Mouse (Mus musculus) liver, embryonic 16.5 days (tissue): Measurements from ENCODE around the gene Per1. TPM values are rescaled to one million over a fixed set of nuclear protein-coding genes. Genes with fewer than 3 reads are reported as not detected.
"Not testable (repeated sequence)": the region's sequence is repeated elsewhere in the genome, so short reads cannot be mapped to it uniquely, and the experiment has no call there.

Source experiments
- ATAC-seq: fragments of 200-750 bp; cut with Nextera tagmentation; 2 replicates; pipeline ENCODE4 v1.8.0; 2017; ENCODE audit warnings: low read depth, mild to moderate bottlenecking, moderate number of reproducible peaks, moderate library complexity
- H3K27ac ChIP-seq: fragments of 300-500 bp; sonication (generic); 2 replicates; pipeline ENCODE4 v1.5.1; 2014; ENCODE audit warnings: mild to moderate bottlenecking, low read length
- H3K27me3 ChIP-seq: fragments of 300-500 bp; sonication (generic); 2 replicates; pipeline ENCODE4 v1.6.1; 2014; ENCODE audit warnings: low read depth, low read length, mixed read lengths; ENCODE audit not compliant: control insufficient read depth, insufficient read depth
- H3K36me3 ChIP-seq: fragments of 300-500 bp; sonication (generic); 2 replicates; pipeline ENCODE4 v1.6.1; 2014; ENCODE audit warnings: mild to moderate bottlenecking; ENCODE audit not compliant: control insufficient read depth, insufficient read depth
- H3K4me1 ChIP-seq: fragments of 300-500 bp; sonication (generic); 2 replicates; pipeline ENCODE4 v1.6.1; 2014; ENCODE audit warnings: low read depth, low read length, mixed read lengths; ENCODE audit not compliant: control insufficient read depth
- H3K4me2 ChIP-seq: fragments of 300-500 bp; sonication (generic); 2 replicates; pipeline ENCODE4 v1.6.1; 2014; ENCODE audit warnings: low read depth, low read length, mixed read lengths
- H3K4me3 ChIP-seq: fragments of 300-500 bp; sonication (generic); 2 replicates; pipeline ENCODE4 v1.5.1; 2014; ENCODE audit warnings: low read depth, mild to moderate bottlenecking, low read length
- H3K9ac ChIP-seq: fragments of 300-500 bp; sonication (generic); 2 replicates; pipeline ENCODE4 v1.6.1; 2014; ENCODE audit warnings: low read depth, low read length
- H3K9me3 ChIP-seq: fragments of 300-500 bp; sonication (generic); replicated peaks from 2 replicates; pipeline ENCODE4 v1.6.1; 2016; ENCODE audit warnings: low read length; ENCODE audit not compliant: control insufficient read depth
- WGBS: fragments of 180-500 bp; shearing (Covaris S2); extraction: QIAGEN DNeasy Blood & Tissue Kit; methylation state at CpG from one replicate; pipeline ENCODE4 v1.1.7; 2014; ENCODE audit not compliant: insufficient replicate concordance; 5-methylcytosine and 5-hydroxymethylcytosine counted together
- polyA plus RNA-seq: library from polyadenylated mRNA; unstranded; fragments of >200 nt; fragmentation: Nextera tagmentation; extraction: Ambion mirVana; gene quantifications from 2 replicates; pipeline ENCODE4 v1.2.1, GENCODE M21; 2015

The Per1 gene
- polyA plus RNA-seq, 1 experiment from 2014 or later = 8.5 TPM

GRCm38 (mm10) chr11:69092871-69093270 is 2.1 kb upstream of the Per1 start:
- H3K9ac ChIP-seq = no peak overlapping the region
- no peak for ATAC-seq
- H3K4me1 ChIP-seq = peaks cover 61% of the 10 kb centered on the region
- no peaks in the 10 kb centered on the region for H3K9me3 ChIP-seq
- H3K27me3 ChIP-seq = no peaks in the 10 kb centered on the region
- no peak overlapping the region for H3K4me3 ChIP-seq
- 0 out of 2 replicates have a peak overlapping the region, but pooled peaks have one; percentile 4 for H3K27ac ChIP-seq
- H3K36me3 ChIP-seq = peaks cover 10% of the 10 kb centered on the region
- 67% methylated on average over 4 of the region's 4 CpGs for WGBS
- H3K4me2 ChIP-seq = no peak overlapping the region

GRCm38 (mm10) chr11:69093856-69094255 is 1.2 kb upstream of the Per1 start:
- not testable (repeated sequence) for ATAC-seq, H3K4me3 ChIP-seq, H3K9me3 ChIP-seq, H3K27ac ChIP-seq, H3K27me3 ChIP-seq, H3K9ac ChIP-seq, H3K4me2 ChIP-seq
- H3K36me3 ChIP-seq = peaks cover 10% of the 10 kb centered on the region
- H3K4me1 ChIP-seq = peaks cover 65% of the 10 kb centered on the region
- 81% methylated on average over 7 of the region's 7 CpGs for WGBS

- WGBS = 1% methylated on average over 27 of the region's 27 CpGs
- Histone ChIP-seq H3K9ac (peak overlapping the region; percentile 77), H3K4me3 (peak overlapping the region; percentile 74), H3K27me3 (no peaks in the 10 kb centered on the region), H3K36me3 (peaks cover 6% of the 10 kb centered on the region), H3K4me1 (peaks cover 66% of the 10 kb centered on the region), H3K4me2 (peak overlapping the region; percentile 96), H3K9me3 (no peaks in the 10 kb centered on the region), H3K27ac (peak overlapping the region; percentile 97)
- ATAC-seq = no peak
These were observed 654 bp downstream of the Per1 start for GRCm38 (mm10) chr11:69095511-69096231.

- 15% methylated on average over 9 of the region's 9 CpGs for WGBS
- peak overlapping the region; percentile 97 for H3K27ac ChIP-seq
- H3K9ac ChIP-seq = peak overlapping the region; percentile 77
- peak overlapping the region; percentile 96 for H3K4me2 ChIP-seq
- H3K9me3 ChIP-seq = no peaks in the 10 kb centered on the region
- peak overlapping the region; percentile 74 for H3K4me3 ChIP-seq
- H3K4me1 ChIP-seq = peaks cover 69% of the 10 kb centered on the region
- ATAC-seq = no peak
- no peaks in the 10 kb centered on the region for H3K27me3 ChIP-seq
- peaks cover 10% of the 10 kb centered on the region for H3K36me3 ChIP-seq
These were observed 1.5 kb downstream of the Per1 start for GRCm38 (mm10) chr11:69096360-69096986.

- no peaks in the 10 kb centered on the region for H3K9me3 ChIP-seq
- 3% methylated on average over 29 of the region's 29 CpGs for WGBS
- H3K4me1 ChIP-seq = peaks cover 64% of the 10 kb centered on the region
- H3K4me2 ChIP-seq = peak overlapping the region; percentile 96
- H3K27ac ChIP-seq = peak overlapping the region; percentile 97
- peak overlapping the region; percentile 77 for H3K9ac ChIP-seq
- peak overlapping the region; percentile 74 for H3K4me3 ChIP-seq
- no peaks in the 10 kb centered on the region for H3K27me3 ChIP-seq
- peak; percentile 56 for ATAC-seq
- peaks cover 18% of the 10 kb centered on the region for H3K36me3 ChIP-seq
These were observed 2.2 kb downstream of the Per1 start for GRCm38 (mm10) chr11:69096987-69097900.

GRCm38 (mm10) chr11:69098039-69098761 is 3.2 kb downstream of the Per1 start:
- Histone ChIP-seq H3K9ac (peak overlapping the region; percentile 74; the same call in 1 of the 2 replicates), H3K4me1 (peaks cover 59% of the 10 kb centered on the region), H3K27me3 (no peaks in the 10 kb centered on the region), H3K36me3 (peaks cover 23% of the 10 kb centered on the region), H3K4me2 (peak overlapping the region; percentile 96), H3K27ac (peak overlapping the region; percentile 97), H3K4me3 (peak overlapping the region; percentile 74), H3K9me3 (no peaks in the 10 kb centered on the region)
- 31% methylated on average over 8 of the region's 8 CpGs for WGBS
- ATAC-seq = no peak

GRCm38 (mm10) chr11:69098762-69099091 is 3.7 kb downstream of the Per1 start:
- Histone ChIP-seq H3K9ac (peak overlapping the region; percentile 74), H3K27ac (peak overlapping the region; percentile 97), H3K27me3 (no peaks in the 10 kb centered on the region), H3K9me3 (no peaks in the 10 kb centered on the region), H3K36me3 (peaks cover 29% of the 10 kb centered on the region), H3K4me3 (peak overlapping the region; percentile 67), H3K4me1 (peaks cover 59% of the 10 kb centered on the region), H3K4me2 (peak overlapping the region; percentile 96)
- 0% methylated on average over 19 of the region's 19 CpGs for WGBS
- ATAC-seq = peak; percentile 43

- Histone ChIP-seq H3K27me3 (no peaks in the 10 kb centered on the region), H3K4me1 (peaks cover 58% of the 10 kb centered on the region), H3K27ac (peak overlapping the region; percentile 88), H3K36me3 (peaks cover 34% of the 10 kb centered on the region), H3K4me2 (peak overlapping the region; percentile 96), H3K4me3 (peak overlapping the region; percentile 67), H3K9me3 (no peaks in the 10 kb centered on the region), H3K9ac (peak overlapping the region; percentile 74)
- WGBS = under 1% methylated on average over 22 of the region's 22 CpGs
- ATAC-seq = no peak
These were observed 4.3 kb downstream of the Per1 start for GRCm38 (mm10) chr11:69099177-69099914.
